Mouse (Mus musculus) kidney, postnatal 14 days (tissue): ENCODE measurements around the gene Epdr1.
A peak's percentile ranks its signal among the peaks of the same experiment; 100 is the strongest.

Experiments
- DNase-seq: peaks from one replicate; pipeline ENCODE4 v3.0.0; 2022; ENCODE audit warnings: mixed read lengths

Gene Epdr1

GRCm38 (mm10) chr13:19619216-19619927, at the start of gene Epdr1:
Epdr1 (minus strand) TSS chr13:19619927.
- DNase-seq = peak; percentile 66

GRCm38 (mm10) chr13:19668355-19669140, 48.8 kb upstream of the Epdr1 start:
- no peak for DNase-seq

- DNase-seq = no peak
Observed at GRCm38 (mm10) chr13:19652405-19652804, 32.7 kb upstream of the Epdr1 start.

- DNase-seq = no peak
Observed at GRCm38 (mm10) chr13:19649824-19650223, 30.1 kb upstream of the Epdr1 start.

- DNase-seq = no peak
Observed at GRCm38 (mm10) chr13:19644225-19644624, 24.5 kb upstream of the Epdr1 start.

- no peak for DNase-seq
Observed at GRCm38 (mm10) chr13:19643519-19643918, 23.8 kb upstream of the Epdr1 start.

GRCm38 (mm10) chr13:19640203-19640851, 20.6 kb upstream of the Epdr1 start:
- DNase-seq = peak; percentile 4

- peak; percentile 12 for DNase-seq
Observed at GRCm38 (mm10) chr13:19636131-19636530, 16.4 kb upstream of the Epdr1 start.

GRCm38 (mm10) chr13:19630768-19631709, 11.3 kb upstream of the Epdr1 start:
- no peak for DNase-seq

- DNase-seq = no peak
Observed at GRCm38 (mm10) chr13:19626473-19626872, 6.7 kb upstream of the Epdr1 start.

GRCm38 (mm10) chr13:19624632-19625320, 5.0 kb upstream of the Epdr1 start:
- DNase-seq = no peak

- no peak for DNase-seq
Observed at GRCm38 (mm10) chr13:19623228-19623905, 3.6 kb upstream of the Epdr1 start.

GRCm38 (mm10) chr13:19622573-19623227, 3.0 kb upstream of the Epdr1 start, which contains the start of gene Sfrp4:
Sfrp4 (plus strand) TSS chr13:19623104.
- peak; percentile 38 for DNase-seq

- no peak for DNase-seq
Observed at GRCm38 (mm10) chr13:19618841-19619215, 899 bp downstream of the Epdr1 start.

- no peak for DNase-seq
Observed at GRCm38 (mm10) chr13:19618081-19618480, 1.6 kb downstream of the Epdr1 start.

GRCm38 (mm10) chr13:19614311-19614710, 5.4 kb downstream of the Epdr1 start:
- no peak for DNase-seq

- no peak for DNase-seq
Observed at GRCm38 (mm10) chr13:19613426-19613825, 6.3 kb downstream of the Epdr1 start.

- DNase-seq = no peak
Observed at GRCm38 (mm10) chr13:19612963-19613362, 6.8 kb downstream of the Epdr1 start.

GRCm38 (mm10) chr13:19612348-19612747, 7.4 kb downstream of the Epdr1 start:
- DNase-seq = no peak

GRCm38 (mm10) chr13:19608120-19608519, 11.6 kb downstream of the Epdr1 start:
- DNase-seq = no peak

- no peak for DNase-seq
Observed at GRCm38 (mm10) chr13:19604916-19605315, 14.8 kb downstream of the Epdr1 start.
